9 mouse cellular contexts compared by ENCODE assay signal in genomic region chr5:41125050-41125449, GRCm38 (mm10).
DNase-seq lines count a peak whose midpoint lies in the region; ATAC-seq and TF ChIP-seq lines count a peak whose summit lies in the region.
"Had no signal": no experiment of that assay in that cellular context is flagged by ENCODE, and none has a peak within 500 bp of the region (broad histone marks: within the 10 kb centered on the region; RNA-seq: fewer than 3 reads in every experiment).

No protein-coding gene starts in this region.

- no peaks in the 10 kb centered on the region for H3K27me3 ChIP-seq in intestine, postnatal 0 days (replicated peaks; ENCODE audit: control insufficient read depth, insufficient read depth, low read length)
- H3K27me3 ChIP-seq in intestine, embryonic 15.5 days (replicated peaks) = no peaks in the 10 kb centered on the region
- no peaks in the 10 kb centered on the region for H3K27me3 ChIP-seq in CH12.LX (replicated peaks)
- no peaks in the 10 kb centered on the region for H3K27me3 ChIP-seq in hindbrain, postnatal 0 days (ENCODE audit: insufficient read depth, low read length)
- no peaks in the 10 kb centered on the region for H3K27me3 ChIP-seq in heart, embryonic 11.5 days (ENCODE audit: control insufficient read depth, insufficient read depth, low read length)

- WGBS in intestine, postnatal 0 days = 26% methylated on average over 5 of the region's 5 CpGs
- WGBS in intestine, embryonic 15.5 days = 21% methylated on average over 5 of the region's 5 CpGs
- WGBS in hindbrain, postnatal 0 days = 20% methylated on average over 5 of the region's 5 CpGs
- 29% methylated on average over 5 of the region's 5 CpGs for WGBS in heart, embryonic 11.5 days (ENCODE audit: insufficient replicate concordance)

- TF ChIP-seq POLR2A in CH12.LX (IDR thresholded peaks at IDR 0.05; ENCODE audit: low read depth, low read length) = no peak

- in situ Hi-C loops in CH12.LX (cut with MboI; ENCODE audit: low pct_ligation_motif_present, low pct_unique_long_range_greater_than_20kb, low sequenced_read_pairs) = loop anchor here (25.0 kb wide), 1 partner anchor 637 kb away; the partner anchor contains the start of gene Nkx3-2

- H3K4me1 ChIP-seq in intestine, postnatal 0 days (replicated peaks; ENCODE audit: control insufficient read depth, insufficient read depth, low read length) = no peaks in the 10 kb centered on the region
- no peaks in the 10 kb centered on the region for H3K4me1 ChIP-seq in intestine, embryonic 15.5 days (replicated peaks)
- 0 out of 4 replicates have a peak, but pooled peaks cover 0 to 4% of the 10 kb centered on the region in 2 experiments for H3K4me1 ChIP-seq in CH12.LX (ENCODE audit: control insufficient read depth in 1 of 2, insufficient read depth in 2 of 2)
- no peaks in the 10 kb centered on the region for H3K4me1 ChIP-seq in hindbrain, postnatal 0 days (ENCODE audit: insufficient read depth, low read length)
- no peaks in the 10 kb centered on the region for H3K4me1 ChIP-seq in heart, embryonic 11.5 days (ENCODE audit: control insufficient read depth, insufficient read depth, low read length)

- TF ChIP-seq EP300 in CH12.LX (IDR thresholded peaks at IDR 0.05; ENCODE audit: low read length) = no peak

- no peak for ATAC-seq in intestine, postnatal 0 days
- ATAC-seq in intestine, embryonic 15.5 days = no peak
- ATAC-seq in hindbrain, postnatal 0 days = peak; percentile 58; the same call in 1 of the 2 replicates
- no peak for ATAC-seq in heart, embryonic 11.5 days (replicated peaks; ENCODE audit: insufficient number of reproducible peaks, low FRiP score, low TSS enrichment)

- peak; percentile 74 for TF ChIP-seq CTCF in intestine, postnatal 0 days (IDR thresholded peaks at IDR 0.05; ENCODE audit: low read depth)
- TF ChIP-seq CTCF in CH12.LX (conservative IDR thresholded peaks at IDR 0.05 in 1 of 2, IDR thresholded peaks at IDR 0.05 in 1 of 2; ENCODE audit: low read depth in 2 of 2, low read length in 2 of 2) = peak; percentile 31 to 73; a peak in 3 of 4 replicates
- TF ChIP-seq CTCF in hindbrain, postnatal 0 days (IDR thresholded peaks at IDR 0.05; ENCODE audit: low read depth) = peak; percentile 78

- peak; percentile 87 for TF ChIP-seq RAD21 in CH12.LX (IDR thresholded peaks at IDR 0.05; ENCODE audit: low read depth, low read length)

- H3K36me3 ChIP-seq in intestine, postnatal 0 days (ENCODE audit: control insufficient read depth, insufficient read depth) = no peaks in the 10 kb centered on the region
- H3K36me3 ChIP-seq in intestine, embryonic 15.5 days = no peaks in the 10 kb centered on the region
- no peaks in the 10 kb centered on the region for H3K36me3 ChIP-seq in CH12.LX (replicated peaks in 1 of 2; ENCODE audit: control insufficient read depth in 1 of 2, insufficient read depth in 1 of 2, low read length in 1 of 2)
- H3K36me3 ChIP-seq in hindbrain, postnatal 0 days (ENCODE audit: insufficient read depth, low read length) = no peaks in the 10 kb centered on the region
- no peaks in the 10 kb centered on the region for H3K36me3 ChIP-seq in heart, embryonic 11.5 days (ENCODE audit: control insufficient read depth, insufficient read depth, low read length)

- H3K79me2 ChIP-seq in CH12.LX (replicated peaks; ENCODE audit: control insufficient read depth, extremely low read depth, insufficient read depth, poor library complexity, severe bottlenecking) = no peaks in the 10 kb centered on the region

- H3K4me3 ChIP-seq in intestine, postnatal 0 days (ENCODE audit: low read depth, low read length) = no peak overlapping the region
- H3K4me3 ChIP-seq in intestine, embryonic 15.5 days (replicated peaks) = no peak overlapping the region
- H3K4me3 ChIP-seq in CH12.LX (replicated peaks in 1 of 3; ENCODE audit: low read depth in 2 of 3, low read length in 2 of 3, poor library complexity in 1 of 3) = no peak overlapping the region
- no peak overlapping the region for H3K4me3 ChIP-seq in hindbrain, postnatal 0 days (ENCODE audit: low read length)
- H3K4me3 ChIP-seq in heart, embryonic 11.5 days (ENCODE audit: low read depth, low read length) = no peak overlapping the region

- DNase-seq in 3T3-L1 (ENCODE audit: low read depth, low spot score) = peak; percentile 84
- peak; percentile 53 for DNase-seq in CH12.LX (ENCODE audit: extremely low read depth)
- DNase-seq in hindbrain, postnatal 0 days (ENCODE audit: low spot score) = peak; percentile 85
- DNase-seq in adrenal gland, postnatal 36 days = no peak
- no peak for DNase-seq in right cerebral cortex, postnatal 36 days (ENCODE audit: low spot score in 2 of 2)
- DNase-seq: kidney, postnatal 4 days had no signal

- no peak overlapping the region for H3K27ac ChIP-seq in intestine, postnatal 0 days (ENCODE audit: low read depth, low read length)
- H3K27ac ChIP-seq in intestine, embryonic 15.5 days = no peak overlapping the region
- H3K27ac ChIP-seq in CH12.LX (ENCODE audit: insufficient read depth, low read depth) = no peak overlapping the region
- no peak overlapping the region for H3K27ac ChIP-seq in hindbrain, postnatal 0 days
- no peak overlapping the region for H3K27ac ChIP-seq in heart, embryonic 11.5 days (ENCODE audit: low read depth, low read length)

- dilution Hi-C loops in CH12.LX (cut with MboI; ENCODE audit: extremely low pct_ligation_motif_present, extremely low pct_unique_long_range_greater_than_20kb, low sequenced_read_pairs) = no loop called here

- no peaks in the 10 kb centered on the region for H3K9me3 ChIP-seq in intestine, postnatal 0 days (ENCODE audit: control insufficient read depth)
- no peaks in the 10 kb centered on the region for H3K9me3 ChIP-seq in intestine, embryonic 15.5 days
- H3K9me3 ChIP-seq in CH12.LX (replicated peaks; ENCODE audit: low read length) = no peaks in the 10 kb centered on the region
- H3K9me3 ChIP-seq in hindbrain, postnatal 0 days (ENCODE audit: low read length) = no peaks in the 10 kb centered on the region
- H3K9me3 ChIP-seq in heart, embryonic 11.5 days (replicated peaks; ENCODE audit: control insufficient read depth, low read length) = no peaks in the 10 kb centered on the region

- no peak overlapping the region for H3K9ac ChIP-seq in intestine, postnatal 0 days (ENCODE audit: low read depth, low read length)
- no peak overlapping the region for H3K9ac ChIP-seq in intestine, embryonic 15.5 days
- H3K9ac ChIP-seq in CH12.LX (ENCODE audit: insufficient read depth, low read depth) = no peak overlapping the region
- no peak overlapping the region for H3K9ac ChIP-seq in hindbrain, postnatal 0 days (replicated peaks; ENCODE audit: low read length)
- H3K9ac ChIP-seq in heart, embryonic 11.5 days (ENCODE audit: low read depth, low read length) = no peak overlapping the region

- no peak overlapping the region for H3K4me2 ChIP-seq in intestine, postnatal 0 days (replicated peaks; ENCODE audit: low read depth)
- no peak overlapping the region for H3K4me2 ChIP-seq in intestine, embryonic 15.5 days (replicated peaks)
- H3K4me2 ChIP-seq in CH12.LX (ENCODE audit: insufficient read depth, low read depth, poor library complexity, severe bottlenecking) = no peak overlapping the region
- H3K4me2 ChIP-seq in hindbrain, postnatal 0 days (ENCODE audit: low read depth, low read length) = no peak overlapping the region
- H3K4me2 ChIP-seq in heart, embryonic 11.5 days = no peak overlapping the region

TF ChIP-seq in CH12.LX, 34 proteins besides CTCF, POLR2A, EP300 and RAD21:
- TF ChIP-seq SMC3 (IDR thresholded peaks at IDR 0.05; ENCODE audit: low read depth, low read length) (peak; percentile 75), MAX (IDR thresholded peaks at IDR 0.05; ENCODE audit: low read length) (no peak), MAZ (IDR thresholded peaks at IDR 0.05; ENCODE audit: low read depth, low read length) (no peak)

Comparison
In these comparisons a context has a peak if more than half of its experiments do, and no peak if none do; other contexts are left out.
1. DNase-seq: peak in 3T3-L1 (single experiment), CH12.LX (single experiment) and hindbrain, postnatal 0 days (single experiment); none in adrenal gland, postnatal 36 days (0 of 2) and right cerebral cortex, postnatal 36 days (0 of 2).
2. Peak in every context shown above with its lines, with median percentiles within 50 percentile points of each other: CTCF ChIP-seq.